Mouse (Mus musculus) layer of hippocampus, adult 6 months (tissue): ENCODE data around the gene Ulk3. TPM values are rescaled to one million over a fixed set of nuclear protein-coding genes. Genes with fewer than 3 reads are reported as not detected.

Source experiments
- long read RNA-seq, 2 experiments: library from polyadenylated mRNA; unstranded; transcript quantifications; one replicate each; pipeline ENCODE4 v2.0.0; 2019 to 2020
- polyA plus RNA-seq: library from polyadenylated mRNA; unstranded; fragments of <200 nt; fragmentation: Nextera tagmentation; gene quantifications from 2 replicates; pipeline ENCODE4 v1.2.3, GENCODE M21; 2021

Gene Ulk3
- 7.0 and 9.7 TPM in 2 replicates for polyA plus RNA-seq
- long read RNA-seq, experiment 1, partial matches to known transcripts, result 1 of 8 reads
- long read RNA-seq, experiment 1, other reads (novel, unspliced or antisense), result 5 of 8 reads
- long read RNA-seq, experiment 2, transcript Ulk3-201 (16 exons, 2,826 nt), result major isoform, 34 of 51 reads
- long read RNA-seq, experiment 2, partial matches to known transcripts, result 1 of 51 reads
- long read RNA-seq, experiment 2, other reads (novel, unspliced or antisense), result 16 of 51 reads

DNA sequence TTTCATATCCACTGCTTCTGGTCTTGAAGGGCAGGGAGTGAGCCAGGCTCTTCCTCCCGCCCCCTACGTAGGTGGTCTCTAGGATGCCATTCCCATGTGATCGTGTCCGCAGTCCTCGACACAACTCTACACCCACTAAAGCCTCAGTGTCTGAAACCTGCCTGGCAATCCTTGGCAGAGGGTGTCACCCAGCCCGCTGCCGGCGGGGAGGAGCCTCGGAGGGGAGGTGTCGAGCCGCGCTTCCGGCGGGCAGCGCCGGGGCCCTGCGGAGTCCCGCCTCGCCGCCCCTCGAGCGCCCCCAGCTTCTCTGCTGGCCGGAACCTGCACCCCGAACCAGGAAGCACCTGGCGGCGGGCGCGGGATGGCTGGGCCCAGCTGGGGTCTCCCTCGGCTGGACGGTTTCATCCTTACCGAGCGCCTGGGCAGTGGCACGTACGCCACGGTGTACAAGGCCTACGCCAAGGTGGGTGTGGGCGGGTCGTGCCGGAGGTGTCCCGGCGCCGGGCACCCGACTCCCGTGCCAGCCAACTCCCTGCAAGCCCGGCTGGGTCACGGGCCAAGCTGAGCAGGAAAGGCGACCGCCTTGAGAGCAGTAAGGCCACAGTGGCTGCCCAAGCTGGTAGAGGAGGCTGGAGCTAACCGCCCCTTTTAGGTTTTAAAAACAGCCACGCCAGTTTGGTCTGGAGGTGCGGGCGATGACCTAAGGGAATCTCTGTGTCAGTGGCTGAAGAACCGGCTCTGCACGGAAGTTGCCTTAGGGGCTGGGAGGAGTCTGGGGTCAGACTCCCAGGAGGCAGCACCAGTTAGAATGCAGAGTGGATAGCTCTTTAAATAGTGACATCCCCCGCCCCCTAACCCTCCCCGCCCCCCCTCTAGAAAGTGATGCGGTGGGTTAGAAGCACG lies at the start of gene Ulk3:
TSS of gene Ulk3 (plus strand) at position 229 of the 903 bp plus-strand sequence.

DNA sequence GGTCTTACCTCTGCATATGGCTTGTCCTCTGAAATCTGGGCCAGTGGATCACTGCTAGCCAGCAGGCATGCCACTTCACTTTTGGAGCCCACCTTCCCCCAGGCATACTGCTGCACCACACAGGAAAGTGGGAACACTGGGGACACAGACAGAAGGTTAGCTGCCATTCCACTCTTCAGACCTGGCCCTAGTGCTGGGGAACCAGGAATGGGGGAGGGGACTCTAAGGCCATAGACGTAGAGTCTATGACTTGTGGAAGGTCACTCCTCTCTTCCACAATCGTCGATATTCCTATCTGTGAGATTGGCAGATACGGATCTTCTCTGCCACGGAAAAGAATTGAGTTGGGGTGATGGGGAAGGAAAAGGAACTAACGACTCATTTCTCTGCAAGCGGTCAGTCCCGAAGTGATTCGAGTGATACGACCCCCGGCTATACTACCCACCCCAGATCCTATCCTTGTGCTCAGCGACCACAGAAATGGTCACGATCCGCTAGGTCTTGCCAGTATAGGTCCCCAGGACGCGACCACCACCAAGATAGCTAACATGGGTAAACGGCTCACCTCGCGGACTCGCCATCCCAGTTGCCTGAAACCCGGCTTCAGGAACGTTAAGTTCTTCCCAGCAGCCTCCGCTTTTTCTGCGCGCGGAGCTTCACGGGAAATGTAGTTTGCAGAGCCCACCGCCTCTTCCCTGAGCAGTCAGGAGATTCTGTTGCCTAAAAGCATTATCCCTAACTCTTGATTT lies 36.9 kb upstream of the Ulk3 start, which contains the start of gene Mpi:
TSS of gene Mpi (minus strand) at position 625 of the 749 bp plus-strand sequence.

DNA sequence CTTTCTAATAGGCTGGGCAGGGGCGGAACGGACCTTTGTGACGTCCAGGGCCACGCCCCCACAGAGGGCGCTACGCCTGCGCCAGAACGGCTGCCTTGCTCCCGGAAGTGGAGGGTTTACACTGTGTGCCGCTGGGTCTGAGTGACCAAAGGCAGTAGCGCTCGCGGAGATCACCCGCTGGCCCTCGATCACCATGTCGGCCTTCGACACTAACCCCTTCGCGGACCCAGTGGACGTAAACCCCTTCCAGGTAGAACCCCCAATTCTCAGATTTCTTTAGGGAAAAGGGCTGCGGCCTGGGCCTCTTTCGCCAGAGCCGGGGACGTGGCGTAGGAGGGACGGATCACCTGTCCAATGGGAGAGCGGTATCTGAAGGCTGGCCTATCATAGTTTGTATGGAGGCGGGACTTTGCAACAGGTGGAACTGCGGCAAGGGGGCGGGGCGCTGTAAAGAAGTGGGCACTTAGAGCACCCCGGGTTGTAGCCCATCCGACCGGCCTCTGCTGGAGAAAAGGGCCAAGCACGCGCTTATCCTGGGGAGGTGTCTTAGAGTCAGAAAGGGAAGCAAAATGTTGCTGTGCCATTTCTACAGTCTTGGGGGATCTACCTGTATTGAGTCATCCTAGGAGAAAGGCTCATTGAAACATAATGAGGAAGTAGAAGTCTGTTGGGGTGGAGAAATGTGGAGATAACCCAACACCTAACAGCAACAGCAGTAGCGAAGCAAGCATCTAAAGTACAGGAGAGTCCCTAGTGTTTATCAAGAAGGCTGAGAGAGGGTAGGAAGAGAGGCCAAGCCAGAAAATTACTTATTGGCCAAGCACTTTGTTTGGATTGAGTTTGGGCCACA lies 28.2 kb upstream of the Ulk3 start, which contains the start of gene Scamp2:
TSS of gene Scamp2 (plus strand) at position 83 of the 850 bp plus-strand sequence.

DNA sequence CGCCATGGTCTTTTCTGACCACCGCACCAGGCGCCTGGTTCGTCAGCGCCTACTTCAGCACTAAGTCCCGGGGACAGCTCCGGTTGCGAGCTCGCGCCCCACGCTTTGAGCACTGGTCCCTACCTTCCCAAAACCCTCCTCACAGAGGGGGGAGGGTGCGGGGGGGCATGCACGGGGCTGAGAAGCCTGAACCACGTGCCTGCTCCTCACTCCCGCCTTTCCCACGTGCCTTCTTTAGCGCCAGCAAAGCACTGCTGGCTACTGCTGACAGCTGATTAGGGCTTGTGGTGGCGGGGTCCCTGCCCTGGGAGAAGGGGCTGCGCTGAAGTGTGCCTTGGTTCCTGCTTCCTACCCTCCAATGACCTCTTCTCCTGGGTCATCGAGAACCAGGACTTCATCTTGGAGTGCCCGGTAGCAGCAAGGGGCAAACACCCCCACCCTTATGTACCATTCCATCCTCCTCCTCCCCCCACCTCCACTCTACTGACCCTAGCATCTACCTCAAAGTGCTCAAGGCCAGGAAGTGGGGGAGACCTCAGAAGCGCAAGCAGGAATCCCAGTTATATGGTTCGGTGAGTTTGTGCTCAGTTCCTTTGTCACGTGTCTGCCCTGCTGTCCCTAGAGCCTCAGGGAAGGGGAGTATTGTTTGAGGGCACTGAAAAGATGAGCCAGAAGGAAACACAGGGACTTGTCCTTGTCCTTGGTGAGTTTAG lies 17.0 kb downstream of the Ulk3 start, which contains the start of gene Cplx3:
TSS of gene Cplx3 (minus strand) at position 143 of the 713 bp plus-strand sequence.

DNA sequence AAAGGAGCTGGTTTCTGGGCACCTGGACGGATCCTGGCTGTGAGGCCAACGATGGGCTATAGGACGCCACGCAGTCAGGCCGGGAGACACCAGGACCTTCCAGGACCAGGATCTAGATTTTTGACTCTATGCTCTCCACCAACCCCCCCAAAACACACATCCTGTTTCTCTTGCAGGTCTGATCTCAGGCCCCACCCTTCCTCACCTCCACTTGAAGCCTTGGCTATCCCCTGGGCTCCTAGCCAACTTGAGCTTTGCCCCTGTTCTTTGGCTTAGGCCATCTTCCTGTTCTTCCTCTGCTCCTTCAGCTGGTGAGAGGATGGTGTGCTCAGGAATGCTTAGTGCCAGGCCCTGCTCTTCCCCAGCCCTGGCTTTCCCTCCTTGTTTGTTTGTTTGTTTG lies 31.4 kb downstream of the Ulk3 start, which contains the start of gene Lman1l:
TSS of gene Lman1l (minus strand) at position 101 of the 400 bp plus-strand sequence.

Other genes with a start within 250 kb of the Ulk3 start
- gene Ppcdc, start 149.3 kb upstream of the Ulk3 start, polyA plus RNA-seq, result 16.6 and 17.1 TPM in 2 replicates
- gene Scamp5, start 121.4 kb upstream of the Ulk3 start, polyA plus RNA-seq, result 200 and 265 TPM in 2 replicates
- 17.8 and 20.5 TPM in 2 replicates for gene Rpp25, start 85.4 kb upstream of the Ulk3 start, polyA plus RNA-seq
- gene Cox5a, start 68.2 kb upstream of the Ulk3 start, polyA plus RNA-seq, result 1,316 and 1,331 TPM in 2 replicates
- gene Fam219b, start 51.9 kb upstream of the Ulk3 start, polyA plus RNA-seq, result 9.8 and 11.6 TPM in 2 replicates
- gene Mpi, start 36.7 kb upstream of the Ulk3 start, polyA plus RNA-seq, result 49.3 and 50.8 TPM in 2 replicates
- gene Scamp2, start 28.5 kb upstream of the Ulk3 start, polyA plus RNA-seq, result 33.9 and 37.4 TPM in 2 replicates
- 3.6 and 6.0 TPM in 2 replicates for gene Cplx3, start 16.8 kb downstream of the Ulk3 start, polyA plus RNA-seq
- not detected in 2 replicates for gene Lman1l, start 31.3 kb downstream of the Ulk3 start, polyA plus RNA-seq
- 3.8 and 4.6 TPM in 2 replicates for gene Csk, start 64.2 kb downstream of the Ulk3 start, polyA plus RNA-seq
- not detected in 2 replicates for gene Cyp1a2, start 94.3 kb downstream of the Ulk3 start, polyA plus RNA-seq
- gene Cyp1a1, start 98.5 kb downstream of the Ulk3 start, polyA plus RNA-seq, result 0.10 TPM in 1 of 2 replicates, not detected in the other
- gene Edc3, start 119.1 kb downstream of the Ulk3 start, polyA plus RNA-seq, result 9.3 and 9.9 TPM in 2 replicates
- 27.9 and 34.7 TPM in 2 replicates for gene Clk3, start 176.4 kb downstream of the Ulk3 start, polyA plus RNA-seq
- gene Arid3b, start 247.3 kb downstream of the Ulk3 start, polyA plus RNA-seq, result 1.2 and 1.6 TPM in 2 replicates